Mouse (Mus musculus): ENCODE measurements at regions not wholly inside any gene's neighbourhood (a gene's known extent, or its start where the extent isn't known, plus 50 kb on each side); places are given as distances from the start of the nearest gene placed in this dataset.
"Not testable (repeated sequence)": the region's sequence is repeated elsewhere in the genome, so short reads cannot be mapped to it uniquely, and the experiment has no call there.

DNA sequence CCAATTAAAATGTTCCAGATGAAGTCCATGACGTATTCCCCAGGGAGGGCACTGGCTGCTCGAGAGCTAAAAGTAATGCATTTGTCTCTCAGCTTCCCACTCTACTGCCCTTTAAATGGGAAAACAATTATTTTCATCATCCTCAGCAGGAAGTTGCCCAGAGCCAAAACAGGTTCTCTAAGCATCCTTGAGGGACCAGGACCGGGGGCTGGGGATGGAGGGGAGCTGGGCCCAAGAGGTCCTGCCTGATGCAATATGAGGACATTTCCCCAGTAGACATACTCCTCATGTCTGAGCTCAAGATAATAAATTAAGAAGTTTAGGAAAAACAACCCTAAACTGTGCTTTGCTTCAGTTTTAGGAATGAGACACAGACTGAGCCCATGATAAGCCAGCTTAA, 270.5 kb upstream of the Jarid2 start:
- DNase-seq, result no peak
- intact Hi-C loops (cut with DNase I), result no loop called here

DNA sequence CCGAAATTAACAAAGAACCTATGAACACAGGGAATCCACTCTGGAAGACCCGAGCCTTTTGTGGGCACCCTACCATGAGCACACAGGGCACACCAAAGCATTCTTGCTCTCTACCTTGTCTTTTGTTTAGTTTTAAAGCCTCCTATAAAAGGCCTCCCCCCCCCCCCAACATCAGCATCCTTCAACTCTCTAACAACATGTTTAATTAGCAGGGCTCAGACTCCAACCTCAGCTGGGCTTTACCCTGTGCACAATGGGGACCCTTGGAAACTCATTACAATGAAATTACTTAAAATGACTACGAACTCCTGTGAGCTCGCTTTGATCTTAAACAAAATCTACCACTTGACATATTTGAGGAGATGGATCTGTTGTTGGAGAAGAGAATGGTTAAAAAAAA, 270.1 kb upstream of the Jarid2 start:
- intact Hi-C loops (cut with DNase I), result no loop called here
- DNase-seq, result no peak

DNA sequence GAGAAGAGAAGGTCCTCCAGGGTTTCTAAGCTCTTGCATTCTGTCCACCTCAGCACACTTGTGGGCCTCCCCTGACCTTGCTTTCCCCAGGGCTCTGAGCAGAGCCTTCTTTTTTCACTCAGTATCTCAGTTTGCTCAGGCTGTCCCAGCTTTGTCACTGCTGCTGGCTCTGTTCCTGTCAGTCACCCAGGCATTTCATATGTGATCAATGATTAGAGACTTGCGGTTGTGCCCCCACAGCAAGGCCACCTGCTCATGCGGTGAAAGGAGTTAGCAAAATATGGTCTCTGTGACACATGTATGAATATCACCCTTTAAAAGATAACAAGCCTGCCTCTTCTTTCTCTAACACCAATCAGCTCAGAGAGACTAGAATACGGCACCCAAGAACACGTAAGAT, 265.6 kb upstream of the Jarid2 start:
- DNase-seq, result no peak
- intact Hi-C loops (cut with DNase I), result no loop called here

DNA sequence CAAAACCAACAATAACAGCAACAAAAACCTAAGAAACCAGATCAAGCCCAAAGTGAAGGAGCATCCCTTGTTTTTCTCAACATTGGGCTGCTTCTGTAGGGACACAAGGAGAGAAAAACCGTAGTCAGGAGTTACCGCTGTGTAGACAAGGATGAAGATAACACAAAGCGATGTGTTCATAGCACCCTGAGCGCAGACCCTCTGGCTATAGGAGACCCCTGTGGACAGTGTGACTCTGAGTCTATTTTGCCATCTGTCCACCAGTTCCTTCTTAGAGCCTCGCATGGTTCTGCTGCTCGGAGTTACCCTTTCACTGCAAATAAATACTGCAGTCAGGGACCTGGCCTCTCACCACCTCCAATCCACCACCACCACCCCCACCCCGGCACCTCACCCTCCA, 263.7 kb upstream of the Jarid2 start:
- intact Hi-C loops (cut with DNase I), result no loop called here
- DNase-seq, result no peak

DNA sequence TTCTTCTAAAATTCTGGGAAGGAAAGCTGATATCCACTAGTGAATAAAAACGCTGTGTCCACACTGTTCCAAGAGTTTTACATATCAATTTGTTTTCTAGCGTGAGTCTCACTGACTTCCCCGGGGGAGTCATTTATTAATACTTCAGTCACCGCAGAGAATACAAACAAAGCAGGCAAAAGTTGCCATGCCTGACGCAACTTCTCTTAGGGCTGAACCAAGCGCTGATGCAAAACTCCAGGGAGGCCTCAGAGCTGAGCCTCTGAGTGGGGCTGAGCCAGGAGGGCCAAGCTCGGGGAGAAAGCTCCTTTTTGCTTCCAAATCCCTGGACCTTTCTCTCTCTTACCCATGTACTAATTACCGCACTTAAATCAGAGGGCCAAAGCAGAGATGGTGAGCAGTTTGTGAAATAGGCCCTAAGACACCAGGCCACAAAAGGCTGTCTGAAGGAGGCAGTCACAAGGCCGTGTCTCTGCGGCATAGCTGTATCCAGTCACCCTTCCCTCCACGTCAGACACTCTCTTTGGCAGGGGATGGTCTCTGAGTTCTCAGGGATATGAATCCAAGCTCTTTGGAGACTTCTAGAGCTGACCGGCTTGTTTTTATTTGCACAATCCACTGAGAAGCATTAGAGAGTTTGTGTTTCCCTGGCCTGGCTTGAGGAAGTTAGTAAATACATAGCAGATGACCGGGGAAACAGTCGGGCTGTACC, 260.2 kb upstream of the Jarid2 start:
- peak; percentile 44 to 47 for DNase-seq
- intact Hi-C loops (cut with DNase I), result no loop called here

DNA sequence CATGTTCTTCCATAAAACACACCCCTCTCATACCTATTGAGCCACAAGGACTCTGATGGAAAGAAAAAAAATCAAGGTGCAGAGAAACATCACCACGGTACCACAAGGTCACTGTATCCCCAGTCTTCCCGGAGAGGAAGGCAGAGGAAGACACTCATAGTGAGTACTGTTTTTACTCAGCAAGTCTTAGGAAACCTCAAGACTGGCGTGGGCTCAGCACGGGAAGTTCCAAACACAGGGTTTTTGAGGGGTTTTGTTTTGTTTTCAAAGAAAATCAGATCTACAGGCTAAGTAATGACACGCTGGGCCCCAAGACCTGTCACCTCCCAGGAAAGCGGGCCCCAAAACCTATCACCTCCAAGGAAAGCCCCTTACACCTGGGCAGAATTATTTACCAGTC, 259.6 kb upstream of the Jarid2 start:
- DNase-seq, result no peak
- intact Hi-C loops (cut with DNase I), result no loop called here

DNA sequence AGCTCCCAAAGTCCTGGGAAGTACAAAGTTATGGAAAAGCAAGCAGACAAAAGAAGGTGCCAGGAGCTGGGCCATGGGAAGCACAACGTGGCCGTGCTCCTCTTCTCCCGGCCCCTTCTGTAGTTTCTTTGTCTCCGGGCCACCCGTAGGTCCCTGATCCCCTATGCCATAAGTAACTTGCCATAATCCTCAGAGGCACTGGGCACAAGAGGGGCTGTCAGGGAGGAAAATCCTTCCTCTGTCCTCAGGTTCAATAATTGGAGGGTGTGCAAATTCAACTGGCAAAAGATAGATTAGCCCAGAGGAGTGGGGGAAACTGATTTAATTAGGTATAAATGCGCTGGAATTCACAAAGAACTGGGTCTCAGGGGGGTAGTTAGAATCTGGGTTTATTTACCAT, 256.1 kb upstream of the Jarid2 start:
- no peak for DNase-seq
- intact Hi-C loops (cut with DNase I), result no loop called here

DNA sequence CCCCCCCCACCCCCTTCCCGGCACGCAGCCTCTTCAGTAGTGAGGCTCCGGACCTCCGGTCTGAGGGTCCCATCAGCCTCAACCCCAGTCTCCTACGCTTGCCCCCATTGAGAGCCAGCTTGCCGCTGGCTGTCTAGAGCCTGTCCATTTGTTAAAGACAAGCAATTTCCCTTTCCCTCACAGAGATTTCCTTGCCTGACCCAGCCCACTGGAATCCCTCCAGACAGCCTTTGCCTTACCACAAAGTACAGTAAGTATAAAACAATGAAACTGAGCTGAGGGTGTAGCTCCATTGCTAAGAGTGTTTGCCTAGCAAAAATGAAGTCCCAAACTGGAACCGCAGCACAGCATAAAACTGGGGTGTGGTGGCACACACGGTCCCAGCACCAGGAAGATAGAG, 252.4 kb upstream of the Jarid2 start:
- intact Hi-C loops (cut with DNase I), result loop anchor here (5.0 kb wide), 1 partner anchor 105 kb away; no protein-coding TSS in a partner anchor
- peak; percentile 55 to 58 for DNase-seq

DNA sequence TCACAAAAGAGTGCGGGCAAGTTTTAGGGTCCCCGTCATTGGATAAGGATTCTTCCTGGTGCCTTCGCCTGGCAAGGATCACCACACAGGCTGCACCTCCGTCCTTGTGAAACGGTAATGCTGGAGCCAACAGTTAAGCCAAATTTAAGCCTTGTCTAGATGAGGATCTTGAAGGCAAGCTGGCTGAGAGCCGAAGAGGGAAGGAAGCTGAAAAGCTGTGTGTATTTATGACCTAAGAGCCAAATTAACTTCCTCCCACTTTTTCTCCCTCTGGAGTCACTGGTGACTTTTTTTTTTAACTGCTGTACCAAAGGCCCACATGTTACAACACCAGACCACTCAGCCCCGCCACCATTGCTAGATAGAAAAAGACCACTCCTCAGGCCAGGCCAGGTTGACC, 249.1 kb upstream of the Jarid2 start:
- intact Hi-C loops (cut with DNase I), result loop anchor here (10.0 kb wide), 1 partner anchor 615 kb away; no protein-coding TSS in a partner anchor
- peak in 1 of 2 experiments; percentile 41 for DNase-seq

DNA sequence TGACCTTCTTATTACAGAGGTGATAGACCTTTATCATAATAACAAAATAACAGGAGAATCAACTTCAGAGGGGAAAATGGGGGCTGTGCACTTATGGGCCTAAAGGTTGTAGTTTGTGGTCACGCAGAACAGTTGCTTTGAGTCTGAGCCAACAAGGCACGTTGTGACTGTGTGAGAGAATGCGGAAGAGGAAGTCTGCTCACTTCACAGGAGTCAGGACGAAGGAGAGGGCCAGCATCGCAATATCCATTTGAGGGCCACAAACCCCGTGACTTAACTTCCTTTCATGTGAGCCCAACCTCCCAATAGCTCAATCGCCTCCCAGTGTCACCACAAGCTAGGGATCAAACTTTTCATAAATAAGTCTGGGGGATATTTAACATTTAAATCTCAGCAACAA, 246.6 kb upstream of the Jarid2 start:
- intact Hi-C loops (cut with DNase I), result loop anchor here (10.0 kb wide), 1 partner anchor 618 kb away; no protein-coding TSS in a partner anchor
- DNase-seq, result no peak

DNA sequence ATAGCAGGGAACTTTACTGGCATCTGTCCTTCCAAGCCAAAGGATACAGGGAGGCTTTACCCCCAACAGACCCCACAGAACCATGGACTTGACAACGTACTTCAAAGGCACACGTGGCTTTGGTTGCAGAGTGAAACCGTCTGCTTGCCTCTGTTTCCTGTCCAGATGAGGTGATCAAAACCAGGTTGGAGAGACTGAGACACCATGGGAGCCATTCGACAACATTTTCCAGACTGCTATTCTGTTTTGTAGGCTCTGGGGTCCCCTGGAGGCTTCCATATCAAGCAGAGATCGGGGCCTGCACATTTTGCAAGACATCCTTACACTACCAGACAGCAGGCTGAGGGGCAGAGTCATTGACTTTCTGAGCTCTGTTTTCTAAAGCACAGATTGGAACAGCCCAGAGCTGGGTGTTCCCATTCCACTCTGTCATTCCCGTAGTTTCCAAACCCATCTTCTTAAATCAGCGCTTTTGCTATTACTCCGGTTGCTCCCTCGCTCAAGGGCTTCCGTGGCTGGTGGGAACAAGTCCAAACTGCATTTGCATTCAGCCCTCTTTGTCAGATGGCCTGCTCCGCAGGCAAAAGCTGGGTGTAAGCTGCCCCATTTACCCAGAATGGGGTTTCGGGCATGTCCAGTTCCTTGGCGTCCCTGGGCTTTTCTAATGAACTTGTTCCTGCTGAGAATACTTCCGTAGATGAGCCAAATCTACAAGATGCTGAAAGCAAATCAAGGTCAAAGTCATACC, 244.5 kb upstream of the Jarid2 start:
- intact Hi-C loops (cut with DNase I), result loop anchor here (10.0 kb wide), 1 partner anchor 620 kb away; no protein-coding TSS in a partner anchor
- DNase-seq, result no peak

DNA sequence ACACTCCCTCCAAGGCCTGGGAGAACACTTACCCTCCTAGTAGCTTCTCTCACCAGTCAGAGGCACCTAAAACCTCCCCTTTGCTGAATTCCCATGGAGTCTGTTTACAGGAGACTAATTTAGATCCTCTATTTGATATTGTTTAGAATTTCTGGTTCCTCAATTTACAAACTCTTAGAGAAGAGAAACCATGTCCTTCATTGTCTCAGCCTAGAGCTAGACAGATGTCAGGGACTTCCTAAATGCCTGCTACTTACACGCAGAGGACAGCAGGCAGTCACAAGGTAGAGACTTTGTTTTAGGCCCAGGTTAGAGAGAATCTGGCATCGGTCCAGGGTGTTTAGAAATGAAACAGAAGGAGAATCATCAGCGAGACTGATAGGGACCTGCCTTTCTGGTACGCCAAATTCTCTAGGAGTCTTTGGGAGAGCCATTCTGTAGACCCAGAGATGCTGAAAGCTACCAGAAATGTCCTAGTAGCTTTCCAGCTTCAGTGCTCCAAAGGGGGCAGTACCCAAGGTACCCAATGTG, 238.3 kb upstream of the Jarid2 start:
- DNase-seq, result no peak
- intact Hi-C loops (cut with DNase I), result no loop called here

DNA sequence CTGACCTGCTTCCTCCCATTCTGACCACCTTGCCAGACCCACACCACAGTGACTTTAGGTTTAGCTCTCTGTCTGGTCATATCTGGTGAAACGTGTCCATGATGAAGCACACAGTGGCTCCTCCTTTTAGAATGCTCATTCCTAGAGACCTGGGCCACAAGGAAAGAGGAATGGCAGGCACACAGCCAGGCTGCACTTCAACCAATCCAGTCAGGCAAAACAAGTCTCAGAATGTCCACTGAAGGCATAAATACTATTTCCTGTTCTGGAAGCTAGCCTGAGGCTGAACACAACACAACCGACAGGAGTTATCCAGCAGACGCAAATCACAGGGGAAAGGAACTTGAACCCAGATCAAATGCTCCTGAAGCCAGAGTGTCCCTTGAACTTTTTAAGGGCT, 235.4 kb upstream of the Jarid2 start:
- intact Hi-C loops (cut with DNase I), result no loop called here
- no peak for DNase-seq

DNA sequence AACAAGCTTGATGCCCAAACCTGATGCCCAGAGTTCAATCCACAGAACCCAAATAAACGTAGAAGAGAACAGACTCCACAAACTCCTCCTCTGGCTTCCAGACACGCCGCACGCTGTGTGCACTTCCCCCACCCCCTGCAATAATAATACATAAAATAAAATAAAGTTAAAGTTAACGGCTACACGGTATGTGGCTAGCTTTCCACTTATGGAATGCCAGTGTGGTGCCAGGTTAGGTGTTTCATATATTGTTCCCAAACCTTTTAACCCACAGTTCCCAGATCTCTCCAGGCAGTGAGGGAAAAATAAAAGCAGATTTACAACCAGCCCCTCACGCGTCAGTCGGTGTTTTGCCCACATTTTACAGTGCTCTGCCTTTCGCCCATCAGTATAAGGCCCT, 233.8 kb upstream of the Jarid2 start:
- intact Hi-C loops (cut with DNase I), result no loop called here
- no peak for DNase-seq

DNA sequence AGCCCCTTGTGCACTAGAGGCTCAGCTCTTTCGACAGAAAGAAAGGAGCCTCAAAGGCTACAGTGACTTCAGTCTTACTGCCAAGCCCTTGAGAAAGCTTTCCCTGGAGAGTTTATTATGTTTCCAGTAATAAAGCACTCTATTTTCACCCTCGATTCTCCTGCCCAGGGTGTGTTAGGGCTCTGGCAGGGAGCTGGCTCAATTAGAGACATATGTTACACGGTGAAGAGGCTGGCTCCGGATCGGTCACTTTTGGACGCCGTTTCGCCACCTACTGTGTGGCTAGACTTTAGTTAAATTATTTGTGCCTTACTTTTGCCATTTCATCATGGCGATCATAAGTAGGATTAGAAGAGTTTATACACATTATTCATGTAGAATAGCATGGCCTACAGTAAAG, 232.7 kb upstream of the Jarid2 start:
- DNase-seq, result no peak

DNA sequence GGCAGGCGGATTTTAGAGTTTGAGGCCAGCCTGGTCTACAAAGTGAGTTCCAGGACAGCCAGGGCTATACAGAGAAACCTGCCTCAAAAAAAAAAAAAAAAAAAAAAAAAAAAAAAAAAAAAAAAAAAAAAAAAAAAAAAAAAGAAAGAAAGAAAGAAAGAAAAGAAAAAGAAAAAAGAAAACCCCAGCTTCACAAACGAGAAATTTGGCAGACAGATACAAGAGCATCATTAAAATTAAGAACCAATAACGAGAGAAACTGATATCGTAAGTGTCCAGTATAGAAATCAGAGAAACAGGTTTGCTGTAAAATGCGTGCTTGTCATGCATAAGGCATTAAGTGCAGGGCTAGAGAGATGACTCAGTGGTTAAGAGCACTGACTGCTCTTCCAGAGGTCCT, 228.4 kb upstream of the Jarid2 start:
- DNase-seq; intact Hi-C loops (cut with DNase I): not testable (repeated sequence)

More for the DNA sequence above, 232.7 kb upstream of the Jarid2 start:
- intact Hi-C loops (cut with DNase I), result no loop called here

DNA sequence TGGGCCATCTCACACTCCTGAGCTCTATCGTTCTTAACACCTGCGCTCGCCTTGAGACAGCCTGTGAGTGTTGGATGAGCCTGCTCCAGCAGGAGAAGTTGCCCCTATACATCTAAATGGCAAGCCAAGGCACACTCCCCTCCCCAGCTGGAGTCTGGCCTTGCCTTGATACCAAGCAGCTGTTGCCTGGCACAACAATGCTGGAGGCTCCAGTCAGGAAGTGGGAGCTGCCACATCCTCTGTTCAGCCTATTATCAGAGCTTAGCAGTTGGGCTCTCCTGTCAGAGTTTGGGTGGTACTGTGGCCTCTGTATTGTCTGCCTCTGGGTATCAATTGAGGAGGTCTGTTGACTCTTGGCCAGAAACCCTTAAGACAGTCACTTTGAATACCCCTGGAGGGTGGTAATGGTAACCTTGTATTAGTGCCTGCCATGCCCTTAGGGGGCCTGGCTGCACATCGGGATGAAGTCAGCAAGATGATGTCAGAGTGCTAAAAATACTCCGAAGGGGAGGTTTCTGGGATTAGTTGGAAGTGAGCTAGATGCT, 227.4 kb upstream of the Jarid2 start:
- intact Hi-C loops (cut with DNase I), result no loop called here
- DNase-seq, result peak in 1 of 2 experiments; percentile 35

DNA sequence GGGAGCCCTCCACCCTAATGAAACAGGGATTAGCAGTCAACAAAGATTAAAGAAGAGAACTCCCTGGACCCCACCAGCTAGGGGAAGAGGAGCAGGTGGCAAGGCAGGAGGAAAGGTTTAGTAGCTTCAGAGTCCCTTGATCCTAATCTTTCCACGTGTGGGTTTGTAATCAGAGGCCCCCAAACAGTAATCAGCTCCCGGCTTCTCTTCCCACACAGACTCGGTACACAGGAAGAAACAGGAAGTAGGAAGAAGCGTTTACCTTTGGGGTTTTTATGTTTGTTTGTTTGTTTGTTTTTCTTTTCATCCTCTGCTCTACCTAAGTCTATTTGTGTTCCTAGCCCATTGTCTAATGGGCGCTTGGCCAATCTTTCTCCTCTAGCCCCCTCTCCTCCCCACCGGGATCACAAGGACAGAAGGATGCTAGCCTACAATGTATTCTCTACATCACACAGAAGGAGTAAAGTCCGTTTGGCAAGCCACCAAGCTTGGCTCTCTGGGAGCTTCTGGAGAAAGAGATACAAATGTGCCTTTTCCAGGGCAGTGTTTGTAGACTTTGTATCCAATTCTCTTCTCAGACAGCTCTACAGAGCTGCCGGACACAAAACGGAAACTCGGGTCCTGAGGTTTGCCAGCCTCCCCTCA, 226.5 kb upstream of the Jarid2 start:
- intact Hi-C loops (cut with DNase I), result no loop called here
- peak in 1 of 2 experiments; percentile 28 for DNase-seq

DNA sequence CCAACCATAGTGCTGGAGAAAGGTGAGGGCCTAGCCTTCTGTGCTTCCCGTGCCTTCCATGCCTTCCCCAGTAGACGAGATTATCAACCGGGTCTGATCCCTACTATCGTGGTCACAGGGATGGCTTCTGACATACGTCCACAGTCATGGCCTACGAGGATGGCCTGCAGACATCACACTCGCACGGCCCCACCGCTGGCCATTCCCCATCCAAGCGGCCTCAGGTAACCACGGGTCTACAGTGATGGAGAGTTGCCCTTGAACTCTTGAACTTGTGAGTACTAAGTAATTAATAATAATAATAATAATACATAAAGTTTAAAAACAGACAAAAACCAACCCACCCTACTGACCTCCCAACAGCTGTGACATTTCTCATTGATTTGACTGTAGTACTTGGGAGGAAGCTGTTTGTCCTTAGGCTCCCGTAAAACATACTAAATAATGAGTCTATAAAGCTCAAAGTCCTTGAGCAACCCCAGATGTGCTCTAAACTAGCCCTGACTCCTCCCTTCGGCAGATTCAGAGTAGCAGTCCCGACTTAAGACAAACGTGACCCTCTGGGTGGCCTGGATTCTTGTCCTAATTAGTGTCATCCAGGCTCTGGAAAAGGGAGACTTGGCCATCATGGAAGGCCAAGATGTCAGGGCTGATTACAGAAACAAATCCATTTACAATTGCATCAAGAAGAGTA, 225.9 kb upstream of the Jarid2 start:
- intact Hi-C loops (cut with DNase I), result no loop called here
- no peak for DNase-seq

DNA sequence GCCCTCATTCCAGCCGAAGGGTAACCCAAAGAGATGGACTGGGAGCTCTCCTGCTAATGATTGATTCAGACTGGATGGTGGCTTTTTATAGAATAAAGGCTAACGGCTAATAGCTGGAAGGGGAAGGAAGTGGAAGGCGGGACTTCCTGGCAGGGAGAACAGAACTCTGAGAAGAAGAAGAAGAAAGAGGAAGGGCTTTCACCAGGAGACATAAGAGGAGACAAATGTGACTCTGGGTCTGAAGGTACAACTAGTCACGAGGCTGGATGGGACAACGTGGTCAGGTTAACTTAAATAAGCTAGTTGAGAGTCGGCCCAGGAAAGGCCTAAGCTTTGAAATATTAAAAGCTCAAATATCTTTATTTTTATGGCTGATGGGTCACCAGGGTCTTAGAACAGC, 224.8 kb upstream of the Jarid2 start:
- no peak for DNase-seq
- intact Hi-C loops (cut with DNase I), result no loop called here

Measured in heart, postnatal 36 days (tissue).